Mouse (Mus musculus) layer of hippocampus, adult 8-10 months (tissue): Measurements from ENCODE around the gene 1700020N01Rik. TPM values are rescaled to one million over a fixed set of nuclear protein-coding genes. Genes with fewer than 3 reads are reported as not detected.

Source experiments
- DNase-seq, 2 experiments: peaks; one replicate each; pipeline ENCODE4 v3.0.0; 2022; ENCODE audit warnings: low spot score in 2 of 2
- total RNA-seq, 4 experiments: library from RNA; stranded (reverse); gene quantifications; 2 replicates each; pipeline ENCODE4 v1.2.4; 2022

The 1700020N01Rik gene
- total RNA-seq, 4 experiments from 2014 or later: not detected

DNA sequence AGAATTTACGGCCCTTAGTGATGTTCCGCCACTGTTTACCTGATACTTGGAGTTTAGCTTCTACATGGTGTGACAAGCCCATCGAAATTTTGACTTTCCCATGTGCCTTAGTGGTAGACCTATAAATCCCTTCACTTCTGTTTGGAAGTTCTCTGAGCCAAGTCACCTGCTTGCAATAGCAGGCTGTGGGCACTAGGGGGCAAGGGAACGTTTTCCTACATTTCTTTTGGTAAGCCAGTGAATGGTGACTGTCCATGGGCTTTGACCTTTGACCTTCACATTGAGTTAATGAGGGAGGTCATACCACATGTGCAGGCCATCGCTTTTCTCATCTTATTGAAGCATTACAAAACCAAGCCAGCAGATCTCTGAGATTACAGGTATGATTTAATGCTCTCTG, 8.0 kb downstream of the 1700020N01Rik start:
- peak in 1 of 2 experiments; percentile 66 for DNase-seq

DNA sequence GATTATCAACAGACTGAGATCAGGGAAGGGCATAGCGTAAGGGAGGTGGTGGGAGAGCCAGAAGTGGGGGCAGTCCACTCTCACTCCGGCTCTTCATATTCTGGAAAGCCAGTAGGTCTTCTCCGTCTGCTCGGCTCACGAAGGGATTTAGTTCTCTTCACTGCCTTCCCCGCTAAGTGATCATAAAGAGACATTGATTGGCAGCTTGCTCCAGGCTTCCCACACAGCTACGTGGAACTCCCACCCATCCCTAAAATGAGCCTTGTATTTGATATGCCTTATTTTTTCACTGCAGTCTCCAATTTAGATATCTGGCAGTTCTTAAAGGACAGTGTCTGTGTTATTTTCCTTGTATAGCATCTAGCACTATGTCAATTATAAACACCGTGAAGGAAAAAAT, 11.5 kb downstream of the 1700020N01Rik start:
- DNase-seq: no peak

DNA sequence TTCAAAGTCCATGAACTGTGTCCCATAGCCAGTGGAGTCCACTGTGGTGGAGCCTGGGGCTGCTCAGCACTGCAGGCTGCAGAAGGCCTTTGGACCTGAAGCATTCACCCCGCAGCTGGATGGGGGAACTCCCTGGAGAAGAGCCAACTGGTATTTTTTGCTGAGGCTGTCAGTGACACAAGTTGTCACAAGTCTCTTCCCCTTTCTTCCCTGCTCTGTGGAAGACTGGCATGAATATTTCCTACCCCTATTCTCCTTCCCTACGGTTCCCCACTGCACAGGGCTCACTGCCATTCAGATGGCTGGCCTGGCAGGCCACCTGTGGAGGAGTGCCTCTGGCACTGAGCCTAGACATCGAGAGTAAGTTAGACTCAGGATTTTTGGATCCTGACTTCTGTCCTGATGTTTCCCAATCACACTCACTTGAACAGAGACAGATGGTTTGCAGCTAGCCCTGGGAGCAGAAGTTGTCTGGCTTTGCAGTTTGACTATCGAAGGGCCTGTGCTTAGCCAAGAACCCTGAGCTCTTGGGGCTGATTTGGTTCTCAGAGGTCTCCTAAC, 12.1 kb downstream of the 1700020N01Rik start:
- peak in 1 of 2 experiments; percentile 33 for DNase-seq

DNA sequence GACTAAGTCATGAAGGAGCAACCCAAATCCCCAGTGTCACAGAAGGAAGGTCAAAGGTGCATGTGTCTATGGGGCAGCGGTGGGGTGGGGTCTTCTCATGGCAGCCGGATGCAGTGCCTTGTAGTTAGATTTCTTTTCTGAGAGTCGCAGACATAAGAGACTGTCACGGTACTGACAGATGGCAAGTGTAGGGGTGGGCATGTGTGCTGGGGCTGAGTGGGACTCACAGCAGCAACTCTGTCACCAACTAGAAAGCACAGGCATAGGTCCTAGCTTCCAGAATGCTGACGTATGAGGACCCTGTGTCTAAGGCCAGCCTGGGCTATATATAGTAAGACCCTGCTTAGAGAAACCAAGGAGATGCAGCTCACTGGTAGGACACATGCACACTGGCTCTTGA, 12.7 kb downstream of the 1700020N01Rik start:
- peak; percentile 55 to 63 for DNase-seq

DNA sequence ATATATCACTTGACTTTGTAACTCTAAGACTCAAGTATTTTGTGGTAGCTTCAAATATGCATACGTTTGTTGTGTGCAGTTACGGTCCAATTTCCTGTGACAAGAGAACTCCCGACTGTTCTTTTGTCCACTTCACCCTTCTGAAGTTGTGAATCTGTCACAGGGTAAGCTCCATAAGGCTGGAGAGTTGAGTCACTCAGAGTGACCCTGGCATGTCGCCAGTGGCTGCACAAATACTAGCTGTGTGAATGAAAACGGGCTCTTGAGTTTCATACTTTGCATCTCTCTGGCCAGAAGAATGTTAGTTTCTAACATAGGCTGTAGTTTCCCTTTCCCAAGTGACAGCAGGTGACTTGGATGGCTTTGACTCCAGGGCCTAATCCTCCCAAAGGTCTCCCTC, 14.0 kb downstream of the 1700020N01Rik start:
- DNase-seq: no peak

DNA sequence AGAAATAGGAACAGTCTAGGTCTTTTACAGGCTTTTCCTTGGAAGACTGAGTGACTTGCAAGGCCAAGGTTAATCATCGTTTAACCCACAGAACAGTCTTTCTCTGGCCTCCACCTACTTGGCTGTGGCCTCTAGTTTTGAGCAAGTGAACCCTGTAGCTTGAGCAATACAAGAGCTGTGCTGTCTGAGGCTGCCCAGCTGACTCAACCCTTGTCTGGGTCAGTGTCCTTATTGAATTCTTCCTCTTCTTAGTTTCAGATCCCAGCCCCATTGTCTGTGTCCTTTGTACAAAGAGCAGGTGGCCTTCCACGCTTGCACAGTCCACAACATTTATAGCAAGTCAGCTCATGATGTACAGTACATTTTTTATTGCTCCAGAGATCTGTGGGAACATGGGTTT, 16.6 kb downstream of the 1700020N01Rik start:
- no peak for DNase-seq

DNA sequence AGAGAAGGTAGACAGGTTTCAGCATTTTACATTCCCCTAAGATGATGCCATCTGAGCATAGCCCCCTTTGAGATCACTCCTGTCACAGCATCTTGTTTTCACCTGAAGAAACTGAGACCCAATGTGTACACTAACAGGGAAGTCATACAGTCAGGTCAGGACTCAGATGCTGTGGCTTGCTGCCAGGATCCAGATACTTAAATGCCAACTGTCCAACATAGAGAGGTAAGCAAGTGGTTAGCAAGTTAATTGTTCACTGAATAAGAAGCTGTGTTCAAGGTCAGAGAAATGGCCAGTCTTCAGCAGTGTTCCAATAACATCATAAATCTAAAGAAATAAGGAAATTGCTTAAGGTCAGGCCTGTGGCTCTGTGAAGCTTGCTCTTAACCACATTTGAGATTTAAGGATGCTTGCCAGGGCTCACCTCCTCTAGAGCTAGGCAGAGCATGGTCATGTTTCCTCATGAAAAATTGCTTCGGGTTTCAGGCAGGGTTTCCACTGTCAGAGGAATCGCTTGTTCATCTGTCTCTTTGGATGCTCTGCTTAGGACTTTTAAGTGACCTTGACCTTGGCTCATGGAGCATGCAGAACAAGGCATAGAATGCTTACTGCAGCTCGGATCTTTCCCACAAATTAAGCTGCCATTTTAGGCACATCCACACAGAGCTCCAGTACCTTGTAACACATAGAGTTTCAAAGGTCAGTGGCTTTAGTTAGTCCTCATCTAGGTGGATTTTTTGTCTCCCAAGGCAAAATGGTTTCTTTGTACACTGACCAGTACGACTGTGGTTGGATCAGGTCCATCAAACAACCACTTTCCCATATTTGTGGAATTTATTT, 20.3 kb downstream of the 1700020N01Rik start:
- DNase-seq: no peak

DNA sequence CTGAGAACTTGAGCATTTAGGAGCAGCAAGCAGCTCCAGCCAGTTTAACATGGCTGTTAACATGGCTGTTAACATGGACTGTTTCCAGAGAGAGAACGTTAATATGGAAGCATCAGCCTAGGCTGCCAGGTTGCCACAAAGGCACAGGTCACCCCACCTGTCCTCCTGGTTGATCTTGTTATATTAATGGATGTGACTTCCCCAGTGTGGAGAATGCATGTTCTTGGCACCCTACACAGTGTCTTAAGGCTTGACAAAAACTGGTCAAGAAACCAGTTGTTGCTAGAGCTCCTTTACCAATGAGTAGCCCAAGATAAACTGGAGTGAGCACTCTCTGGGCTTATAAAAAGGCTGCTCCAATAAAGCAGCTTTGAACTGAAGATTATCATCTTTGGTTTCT, 21.6 kb downstream of the 1700020N01Rik start:
- DNase-seq: no peak

DNA sequence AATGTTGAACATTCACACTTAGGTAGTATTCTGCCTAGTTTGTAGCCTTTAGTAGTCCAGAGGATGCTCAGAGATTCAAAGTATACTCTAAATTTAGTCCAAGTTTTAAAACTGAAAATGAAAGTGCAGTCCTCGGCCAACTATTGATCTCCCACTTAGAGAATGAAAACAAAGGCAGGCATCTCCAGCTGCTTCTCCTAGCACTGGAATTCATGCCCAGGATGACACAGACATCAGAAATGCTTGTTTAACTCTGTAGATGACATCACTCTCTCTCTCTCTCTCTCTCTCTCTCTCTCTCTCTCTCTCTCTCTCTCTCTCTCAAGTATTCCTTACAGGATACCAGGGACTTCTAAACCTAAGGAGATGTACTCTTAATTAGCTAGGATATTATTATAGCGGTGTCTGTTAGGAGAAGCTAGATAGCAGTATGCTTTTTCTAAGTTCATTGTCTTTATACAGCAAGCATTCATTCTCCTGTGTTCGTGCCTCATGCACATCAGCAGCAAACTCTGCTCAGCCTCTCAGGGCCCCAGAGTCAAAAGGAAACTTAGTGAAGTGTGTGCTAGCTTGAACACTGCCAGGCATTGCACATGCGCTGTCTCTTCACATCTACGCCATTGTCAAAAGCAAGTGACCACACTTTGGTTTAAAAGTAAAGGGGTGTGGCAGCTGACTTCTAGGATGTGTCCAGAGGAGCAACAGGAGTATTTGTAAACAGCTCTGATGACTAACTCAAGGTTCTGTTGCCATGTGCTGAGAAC, 26.0 kb downstream of the 1700020N01Rik start:
- DNase-seq: no peak

DNA sequence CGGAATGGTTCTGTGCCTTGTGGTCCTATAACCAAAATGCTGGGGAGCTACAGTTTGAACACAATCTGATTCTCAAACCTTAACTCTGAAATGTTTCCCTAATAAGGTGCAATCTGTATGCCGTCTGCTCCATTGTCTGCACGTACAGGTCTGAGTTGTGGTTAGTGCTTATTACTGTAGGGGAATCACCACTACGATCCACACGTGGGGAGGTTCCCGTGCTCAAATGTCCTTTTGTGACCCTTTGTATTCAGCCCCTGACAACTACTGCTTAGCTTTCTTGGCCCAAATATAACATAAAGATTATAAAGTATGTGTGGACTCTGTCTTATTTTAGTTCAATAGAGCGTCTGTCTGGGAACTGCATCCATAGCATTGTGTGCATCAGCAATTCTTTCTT, 29.1 kb downstream of the 1700020N01Rik start:
- DNase-seq: no peak

DNA sequence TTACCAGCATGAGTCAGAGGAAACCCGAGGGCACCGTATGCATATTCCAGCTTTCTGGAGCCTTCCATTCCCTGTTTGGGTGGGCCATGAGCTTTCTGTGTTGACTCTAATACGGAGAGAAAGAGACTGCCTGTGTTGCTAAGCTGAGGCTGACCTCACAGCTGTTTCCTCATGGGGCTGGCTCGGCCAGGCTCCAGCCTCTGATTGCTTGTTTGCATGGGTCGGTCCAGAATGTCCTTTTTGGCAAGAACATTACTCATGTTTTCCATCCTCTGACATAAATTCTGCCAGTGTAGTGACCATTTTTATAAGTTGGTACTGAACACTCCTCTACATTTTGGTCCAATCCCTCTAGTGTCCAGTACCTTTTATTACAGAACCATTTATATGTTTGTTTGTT, 35.6 kb downstream of the 1700020N01Rik start:
- DNase-seq: peak; percentile 63 to 70

DNA sequence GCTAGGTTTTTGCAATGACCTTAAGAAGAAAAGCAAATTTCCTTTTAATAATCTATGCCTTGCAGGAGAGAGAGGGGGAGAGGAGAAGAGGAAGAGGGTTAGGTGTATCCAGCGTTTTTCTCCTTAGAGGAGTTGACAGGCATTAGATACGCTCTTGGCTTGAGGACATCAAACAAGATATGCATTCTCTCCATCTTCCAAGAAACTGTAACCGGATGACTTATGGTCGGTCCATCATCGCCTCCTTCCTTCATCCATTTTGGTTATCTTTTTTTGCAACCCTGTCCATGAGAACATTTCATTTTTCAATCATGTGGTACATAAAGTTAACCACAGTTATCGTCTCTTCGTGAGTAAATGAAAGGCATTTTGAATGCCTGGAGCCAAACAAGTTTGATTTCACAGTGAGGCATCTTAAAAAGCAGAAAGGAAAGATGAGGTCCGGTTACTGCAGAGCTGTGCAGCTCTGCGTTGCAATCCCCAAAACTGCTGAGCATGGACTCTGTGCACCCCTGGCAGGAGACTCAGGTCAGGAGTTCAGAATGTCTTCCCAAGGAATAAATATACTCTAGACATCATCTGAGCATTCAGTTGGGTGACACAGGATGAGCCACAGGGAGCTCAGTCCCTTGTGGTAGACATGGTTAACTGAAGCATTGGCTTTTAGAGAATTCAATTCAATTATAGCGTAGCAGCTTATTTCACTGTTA, 36.2 kb downstream of the 1700020N01Rik start:
- no peak for DNase-seq

DNA sequence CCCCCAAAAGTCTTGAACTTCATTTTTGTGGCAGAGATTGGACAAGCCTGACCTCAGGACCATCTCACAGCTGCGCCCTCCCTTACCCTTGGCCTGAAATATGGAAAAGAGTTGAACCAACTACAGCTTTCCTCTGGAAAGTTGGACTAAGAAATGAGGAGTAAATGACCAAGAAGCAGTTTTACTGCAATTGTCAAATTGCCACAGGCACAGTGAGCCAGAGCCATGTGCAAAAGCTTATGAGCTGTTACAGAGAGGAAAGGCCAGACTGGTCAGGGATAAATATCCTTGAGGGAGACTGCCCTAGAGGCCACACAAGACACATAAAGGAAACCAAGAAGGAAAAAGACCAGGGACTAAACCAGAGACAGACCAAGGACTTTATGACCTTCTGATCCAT, 38.5 kb downstream of the 1700020N01Rik start:
- no peak for DNase-seq

DNA sequence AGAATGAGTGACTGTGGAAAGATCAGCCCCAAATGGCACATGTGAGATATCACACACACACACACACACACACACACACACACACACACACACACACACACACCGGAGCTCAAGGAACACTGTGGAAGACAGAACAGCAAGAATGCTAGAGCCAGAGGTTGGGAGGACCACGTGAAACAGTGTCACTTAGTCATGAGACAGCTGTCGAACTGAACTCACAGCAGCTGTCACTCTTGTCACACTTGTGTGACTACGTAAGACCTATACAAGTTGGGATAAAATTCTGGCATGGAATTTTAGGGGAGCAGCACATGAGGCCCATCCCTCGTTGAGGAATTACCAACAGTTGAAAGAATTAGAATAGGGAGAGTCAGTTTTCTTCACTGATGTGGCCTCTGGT, 39.7 kb downstream of the 1700020N01Rik start:
- DNase-seq: no peak

DNA sequence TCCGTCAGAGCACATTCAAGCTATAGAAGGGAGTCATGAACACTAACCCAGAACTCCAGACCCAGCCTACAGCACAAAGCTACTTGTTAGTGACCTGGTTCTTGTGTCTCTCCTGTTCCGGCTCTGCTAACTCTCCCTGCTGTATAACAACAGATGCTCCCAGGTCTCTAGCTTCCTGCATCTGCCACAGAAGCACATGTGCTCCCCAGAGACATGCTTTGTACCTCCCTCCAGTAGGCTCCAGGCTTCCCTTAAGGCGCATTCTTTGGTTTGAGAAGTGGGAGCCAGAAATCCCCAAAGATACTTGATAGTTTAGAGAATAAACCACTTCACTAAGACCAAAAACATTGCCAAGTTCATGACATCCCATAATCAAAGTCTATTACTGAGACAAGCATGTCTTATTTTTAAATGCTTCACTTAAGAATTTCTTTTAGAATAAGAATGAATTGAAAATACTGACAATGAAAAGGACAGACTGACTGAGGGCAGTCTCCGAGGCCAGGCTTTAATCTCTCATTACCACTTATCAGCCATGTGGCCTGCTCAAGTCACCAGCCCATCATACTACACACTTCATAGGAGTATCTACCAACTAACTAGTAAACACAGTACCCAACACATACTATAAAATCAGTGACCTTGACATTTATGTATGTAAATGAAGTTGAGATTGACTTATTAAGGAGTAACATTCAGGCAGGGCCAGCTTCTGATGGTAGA, 43.2 kb downstream of the 1700020N01Rik start:
- DNase-seq: no peak

DNA sequence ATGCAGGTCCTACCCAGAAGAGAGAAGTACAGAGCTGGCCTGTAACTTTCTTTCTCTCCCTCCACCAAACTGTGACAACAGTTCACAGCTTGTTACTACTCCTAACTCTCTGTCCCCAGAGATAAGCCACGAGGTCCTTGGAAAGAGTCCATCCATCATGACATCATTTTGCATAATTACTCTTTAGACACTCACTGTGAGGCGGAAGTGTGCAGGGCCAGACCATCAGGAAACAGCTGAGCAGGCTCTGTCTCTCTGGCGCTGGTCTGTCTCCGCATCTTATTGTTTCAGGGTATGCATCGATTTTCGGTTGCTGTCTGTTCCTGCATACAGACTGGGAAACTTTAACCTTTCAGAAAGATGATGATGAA, 43.8 kb downstream of the 1700020N01Rik start:
- DNase-seq: peak; percentile 44 to 50

DNA sequence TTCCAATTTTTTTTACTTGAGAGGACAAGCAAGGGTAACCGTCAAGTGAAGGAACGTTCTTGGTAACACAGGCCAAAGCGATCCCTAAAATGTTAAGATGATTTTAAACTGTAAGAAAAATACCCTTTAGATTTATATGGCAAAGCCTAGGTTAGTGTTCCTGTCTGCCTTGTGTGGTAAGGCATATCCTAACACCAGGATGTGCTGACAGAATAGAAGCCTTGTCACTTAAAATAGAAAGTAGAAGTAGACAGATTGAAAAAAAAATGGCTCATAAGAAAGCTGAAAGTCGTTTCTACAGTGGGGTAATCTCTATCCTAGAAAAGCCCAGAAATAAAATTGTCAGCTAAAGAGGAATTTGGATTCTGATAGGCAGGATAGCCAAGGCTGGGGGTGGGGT, 58.4 kb downstream of the 1700020N01Rik start:
- no peak for DNase-seq

DNA sequence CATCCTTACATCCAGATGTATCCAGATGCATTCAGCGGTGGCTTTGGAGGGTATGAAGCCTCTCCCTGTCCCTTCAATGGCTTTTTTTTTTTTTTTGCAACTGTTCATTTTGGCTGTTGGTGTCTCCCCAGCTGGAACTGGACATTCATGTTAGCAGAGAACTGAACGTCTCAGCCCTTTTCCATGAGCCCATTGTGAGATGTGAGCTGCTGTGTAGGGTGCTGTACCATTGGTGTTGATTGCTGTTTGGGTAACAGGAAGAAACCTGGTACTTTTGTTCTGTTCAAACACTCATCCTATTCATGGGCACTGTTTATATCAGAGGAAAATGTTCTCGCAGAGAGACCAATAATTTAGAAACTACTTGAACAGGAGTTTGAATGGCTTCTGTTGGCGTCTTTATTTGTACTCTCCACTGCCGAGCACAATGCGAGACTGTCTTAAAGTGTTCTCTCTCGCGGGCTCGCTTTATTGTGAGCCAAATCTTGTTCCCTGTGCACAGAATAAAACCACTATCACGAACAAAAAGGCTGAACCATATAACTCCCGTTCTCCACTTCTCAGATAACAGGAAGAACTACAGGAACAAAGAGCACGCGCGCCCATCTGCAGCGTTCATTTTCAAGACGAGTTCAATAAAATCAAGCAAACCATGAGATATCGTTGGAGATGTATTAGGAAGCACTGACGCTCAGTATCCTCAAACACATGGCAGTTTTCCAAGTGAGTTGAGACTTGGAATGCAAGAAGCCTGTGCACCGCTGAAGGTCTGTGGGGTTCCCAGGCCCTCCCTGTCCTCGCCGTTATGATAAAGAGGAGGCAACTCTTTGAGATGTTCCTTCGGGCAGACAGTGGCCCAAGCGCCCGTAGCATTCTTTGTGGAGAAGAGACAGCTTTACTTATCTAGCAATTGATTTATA, 59.7 kb downstream of the 1700020N01Rik start:
- peak; percentile 24 to 44 for DNase-seq

DNA sequence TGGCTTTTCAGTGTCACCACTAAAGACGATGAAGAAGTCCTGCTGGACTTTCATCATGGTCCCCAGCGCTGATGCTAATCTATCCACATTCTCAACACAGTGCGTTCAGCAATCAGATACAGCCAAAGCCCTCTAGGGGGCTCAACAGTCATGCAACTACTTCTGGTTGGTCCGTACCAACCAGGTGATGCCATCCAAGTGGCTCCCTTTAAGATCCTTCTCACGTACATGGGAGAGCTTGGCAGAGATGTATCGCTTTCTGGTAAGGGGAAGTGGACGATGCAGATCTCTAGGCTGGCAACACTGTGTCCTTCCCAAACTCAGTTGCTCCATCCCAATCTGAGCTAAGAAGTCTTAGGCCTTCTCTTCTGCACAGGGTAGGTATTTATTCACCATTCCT, 60.5 kb downstream of the 1700020N01Rik start:
- DNase-seq: peak in 1 of 2 experiments; percentile 12
